Mouse (Mus musculus): ENCODE measurements around the gene Vav2. TPM values are rescaled to one million over a fixed set of nuclear protein-coding genes. Genes with fewer than 3 reads are reported as not detected.

Gene Vav2
- total RNA-seq (2021) (10 to 100 TPM; 11.3 to 12.5 TPM), polyA plus RNA-seq (2012; rRNA removed) (11.9 and 16.9 TPM in 2 replicates)
- long read RNA-seq, partial matches to known transcripts = 4 of 15 reads
- long read RNA-seq, other reads (novel, unspliced or antisense) = 11 of 15 reads

GRCm38 (mm10) chr2:27426855-27427457 lies at the start of gene Vav2:
Gene Vav2 (minus strand): TSS chr2:27427033.
- Histone ChIP-seq H3K4me1 (ENCODE audit: control insufficient read depth, insufficient read depth, low read length) (peaks cover 3% of the 10 kb centered on the region; the same call in 1 of the 2 replicates), H3K36me3 (ENCODE audit: control insufficient read depth, insufficient read depth, low read length) (no peaks in the 10 kb centered on the region), H3K79me2 (replicated peaks; ENCODE audit: control insufficient read depth, insufficient read depth, low read length) (no peaks in the 10 kb centered on the region), H3K4me3 (peak within 1 kb of the TSS; percentile 73), H3K9ac (ENCODE audit: low read depth, low read length) (peak within 1 kb of the TSS; percentile 88), H3K27ac (peak within 1 kb of the TSS; percentile 81), H3K27me3 (ENCODE audit: control insufficient read depth, insufficient read depth, low read length) (no peaks in the 10 kb centered on the region)
- DNase-seq = peak; percentile 95
- intact Hi-C loops (cut with DNase I) = no loop called here
- 1% methylated on average over 58 of the region's 58 CpGs for WGBS
- TF ChIP-seq POLR2A (IDR thresholded peaks at IDR 0.05; ENCODE audit: insufficient read depth, low read depth, low read length) (peak; percentile 40; the same call in 1 of the 2 replicates), CTCF (IDR thresholded peaks at IDR 0.05) (no peak), EP300 (IDR thresholded peaks at IDR 0.05; ENCODE audit: insufficient read depth, low read depth, low read length) (peak; percentile 33; the same call in 1 of the 2 replicates)

GRCm38 (mm10) chr2:27475495-27476302 lies 48.9 kb upstream of the Vav2 start:
- Histone ChIP-seq H3K4me3 (peak overlapping the region; percentile 99), H3K79me2 (replicated peaks; ENCODE audit: control insufficient read depth, insufficient read depth, low read length) (peaks cover 11% of the 10 kb centered on the region), H3K36me3 (ENCODE audit: control insufficient read depth, insufficient read depth, low read length) (no peaks in the 10 kb centered on the region; the same call in 1 of the 2 replicates), H3K4me1 (ENCODE audit: control insufficient read depth, insufficient read depth, low read length) (peaks cover 22% of the 10 kb centered on the region), H3K27ac (peak overlapping the region; percentile 99), H3K27me3 (ENCODE audit: control insufficient read depth, insufficient read depth, low read length) (no peaks in the 10 kb centered on the region; the same call in 1 of the 2 replicates), H3K9ac (ENCODE audit: low read depth, low read length) (peak overlapping the region; percentile 94)
- intact Hi-C loops (cut with DNase I) = loop anchor here (2.0 kb wide), 1 partner anchor 39 kb away; the partner anchor contains the start of gene Wdr5
- TF ChIP-seq CTCF (IDR thresholded peaks at IDR 0.05) (no peak), POLR2A (IDR thresholded peaks at IDR 0.05; ENCODE audit: insufficient read depth, low read depth, low read length) (peak; percentile 80; the same call in 1 of the 2 replicates), EP300 (IDR thresholded peaks at IDR 0.05; ENCODE audit: insufficient read depth, low read depth, low read length) (no peak)
- under 1% methylated on average over 95 of the region's 96 CpGs for WGBS
- peak; percentile 93 to 98 for DNase-seq

GRCm38 (mm10) chr2:27474621-27475484 lies 48.0 kb upstream of the Vav2 start:
- peak overlapping the region; percentile 92 for H3K4me3 ChIP-seq
- no peaks in the 10 kb centered on the region; the same call in 1 of the 2 replicates for H3K36me3 ChIP-seq (ENCODE audit: control insufficient read depth, insufficient read depth, low read length)
- WGBS = under 1% methylated on average over 84 of the region's 84 CpGs
- H3K79me2 ChIP-seq (replicated peaks; ENCODE audit: control insufficient read depth, insufficient read depth, low read length) = peaks cover 11% of the 10 kb centered on the region
- H3K4me1 ChIP-seq (ENCODE audit: control insufficient read depth, insufficient read depth, low read length) = peaks cover 27% of the 10 kb centered on the region
- H3K9ac ChIP-seq (ENCODE audit: low read depth, low read length) = peak overlapping the region; percentile 94
- TF ChIP-seq EP300 (IDR thresholded peaks at IDR 0.05; ENCODE audit: insufficient read depth, low read depth, low read length) (no peak), CTCF (IDR thresholded peaks at IDR 0.05) (no peak), POLR2A (IDR thresholded peaks at IDR 0.05; ENCODE audit: insufficient read depth, low read depth, low read length) (no peak)
- H3K27me3 ChIP-seq (ENCODE audit: control insufficient read depth, insufficient read depth, low read length) = no peaks in the 10 kb centered on the region; the same call in 1 of the 2 replicates
- peak; percentile 31 to 70 for DNase-seq
- intact Hi-C loops (cut with DNase I) = loop anchor here (2.0 kb wide), 1 partner anchor 40 kb away; the partner anchor contains the start of gene Wdr5
- H3K27ac ChIP-seq = peak overlapping the region; percentile 86

- no peak overlapping the region for H3K27ac ChIP-seq
- WGBS = 21% methylated on average over 4 of the region's 4 CpGs
- H3K36me3 ChIP-seq (ENCODE audit: control insufficient read depth, insufficient read depth, low read length) = no peaks in the 10 kb centered on the region; the same call in 1 of the 2 replicates
- intact Hi-C loops (cut with DNase I) = loop anchor here (2.0 kb wide), 1 partner anchor 41 kb away; the partner anchor contains the start of gene Wdr5
- H3K4me1 ChIP-seq (ENCODE audit: control insufficient read depth, insufficient read depth, low read length) = peaks cover 27% of the 10 kb centered on the region
- DNase-seq = no peak
- peaks cover 11% of the 10 kb centered on the region for H3K79me2 ChIP-seq (replicated peaks; ENCODE audit: control insufficient read depth, insufficient read depth, low read length)
- TF ChIP-seq EP300 (IDR thresholded peaks at IDR 0.05; ENCODE audit: insufficient read depth, low read depth, low read length) = no peak
- TF ChIP-seq POLR2A (IDR thresholded peaks at IDR 0.05; ENCODE audit: insufficient read depth, low read depth, low read length) = no peak
- no peak for TF ChIP-seq CTCF (IDR thresholded peaks at IDR 0.05)
- H3K4me3 ChIP-seq = no peak overlapping the region; the same call in 1 of the 2 replicates
- no peaks in the 10 kb centered on the region; the same call in 1 of the 2 replicates for H3K27me3 ChIP-seq (ENCODE audit: control insufficient read depth, insufficient read depth, low read length)
- peak overlapping the region; percentile 30 for H3K9ac ChIP-seq (ENCODE audit: low read depth, low read length)
Observed at GRCm38 (mm10) chr2:27473911-27474310, 47.1 kb upstream of the Vav2 start.
